Mouse (Mus musculus): ENCODE data around the gene Il1f8. TPM values are rescaled to one million over a fixed set of nuclear protein-coding genes. Genes with fewer than 3 reads are reported as not detected.
A peak's percentile ranks its signal among the peaks of the same experiment; 100 is the strongest.
"Not testable (repeated sequence)": the region's sequence is repeated elsewhere in the genome, so short reads cannot be mapped to it uniquely, and the experiment has no call there.

The Il1f8 gene
- polyA plus RNA-seq (2015; fragmentation: Nextera tagmentation; extraction: Ambion mirVana): not detected in 2 replicates

DNA sequence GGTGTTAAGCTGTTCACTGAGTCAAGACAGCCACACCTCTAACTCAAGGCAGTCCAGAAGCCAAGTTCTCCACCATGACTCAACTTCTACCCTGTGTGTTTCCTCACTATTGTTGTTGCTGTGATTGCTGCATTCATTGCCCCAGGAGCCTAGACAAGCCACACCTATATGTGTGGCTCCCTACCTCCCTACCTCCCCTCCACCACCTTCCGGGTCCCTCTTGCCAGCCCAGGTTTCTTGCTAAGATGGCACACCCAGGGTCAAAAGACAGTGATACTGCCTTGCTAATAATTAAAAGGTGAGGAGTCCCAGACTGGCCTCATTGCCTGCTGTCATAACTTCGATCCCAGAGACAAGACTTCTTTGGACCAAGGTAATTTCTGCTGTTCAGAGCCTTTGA is at the start of gene Il1f8:
Gene Il1f8, plus strand, starts transcription at position 301 of the 400 bp plus-strand sequence.
- H3K9ac ChIP-seq (ENCODE audit: low read depth, low read length): no peak within 1 kb of the TSS
- WGBS: 91% methylated on average over 2 of the region's 2 CpGs

DNA sequence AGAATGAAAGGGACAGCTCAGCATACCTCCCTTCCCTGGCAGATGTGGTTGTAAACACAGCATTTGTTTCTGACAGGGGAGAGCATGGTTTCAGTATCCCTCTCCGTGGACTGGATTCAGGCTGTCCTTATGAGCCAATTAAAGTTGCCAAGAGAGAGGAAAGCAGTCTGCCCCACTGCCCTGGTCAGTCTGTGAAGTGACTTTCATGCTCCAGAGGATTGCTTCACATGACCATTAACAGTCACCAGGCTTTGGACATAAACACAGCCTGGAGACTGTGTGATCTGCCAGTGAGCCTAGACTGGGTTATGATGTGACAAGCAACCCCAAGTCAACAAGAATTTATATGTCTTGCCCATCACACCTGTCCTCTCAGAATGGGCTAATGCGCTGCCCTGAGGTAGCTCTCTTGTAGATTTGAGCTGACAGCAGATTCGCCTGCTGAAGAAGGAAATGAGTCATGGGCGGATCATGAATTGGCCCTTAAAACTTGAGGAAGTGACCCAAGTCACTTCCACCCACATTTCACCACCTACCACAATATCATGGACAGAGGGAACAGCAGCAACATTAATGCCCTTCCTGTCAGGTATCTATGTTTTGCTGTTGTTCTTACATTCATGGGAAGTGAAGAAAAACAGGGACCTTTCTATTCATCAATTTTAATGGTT is 49.2 kb upstream of the Il1f8 start:
- no peaks in the 10 kb centered on the region for H3K9me3 ChIP-seq (ENCODE audit: control insufficient read depth, low read length)
- no peak overlapping the region for H3K27ac ChIP-seq (ENCODE audit: low read depth, low read length)
- ATAC-seq: no peak
- H3K4me3 ChIP-seq (ENCODE audit: low read length): no peak overlapping the region
- no peak overlapping the region for H3K4me2 ChIP-seq (ENCODE audit: low read length)
- no peak overlapping the region for H3K9ac ChIP-seq (ENCODE audit: low read depth, low read length)
- no peaks in the 10 kb centered on the region for H3K27me3 ChIP-seq (replicated peaks; ENCODE audit: control insufficient read depth, insufficient read depth, low read length)
- no peaks in the 10 kb centered on the region for H3K4me1 ChIP-seq (ENCODE audit: control insufficient read depth, insufficient read depth, low read depth, low read length)
- WGBS: 86% methylated on average over 4 of the region's 4 CpGs
- no peaks in the 10 kb centered on the region for H3K36me3 ChIP-seq (ENCODE audit: control insufficient read depth, insufficient read depth, low read length)

More for the DNA sequence above, at the start of gene Il1f8:
- Histone ChIP-seq H3K4me1 (ENCODE audit: control insufficient read depth, insufficient read depth, low read depth, low read length) (no peaks in the 10 kb centered on the region), H3K4me3 (ENCODE audit: low read length) (no peak within 1 kb of the TSS), H3K9me3 (ENCODE audit: control insufficient read depth, low read length) (no peaks in the 10 kb centered on the region), H3K4me2 (ENCODE audit: low read length) (no peak within 1 kb of the TSS), H3K27ac (ENCODE audit: low read depth, low read length) (no peak within 1 kb of the TSS), H3K27me3 (replicated peaks; ENCODE audit: control insufficient read depth, insufficient read depth, low read length) (no peaks in the 10 kb centered on the region), H3K36me3 (ENCODE audit: control insufficient read depth, insufficient read depth, low read length) (no peaks in the 10 kb centered on the region)
- no peak for ATAC-seq

DNA sequence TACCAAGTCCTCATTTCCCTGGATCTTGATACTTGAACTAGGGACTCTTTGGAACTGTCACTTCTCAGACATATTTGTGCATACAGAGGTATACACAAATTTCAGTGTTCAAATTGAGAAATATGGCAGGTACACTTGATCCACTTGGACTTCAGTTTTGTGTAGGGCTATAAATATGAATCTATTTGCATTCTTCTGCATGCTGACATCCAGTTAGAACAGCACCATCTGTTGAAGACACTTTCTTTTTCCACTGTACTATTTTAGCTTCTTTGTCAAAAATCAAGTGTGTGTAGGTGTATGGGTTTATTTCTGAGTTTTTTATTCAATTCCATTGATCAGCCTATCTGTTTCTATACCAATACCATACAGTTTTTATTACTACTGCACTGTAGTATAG is 43.9 kb upstream of the Il1f8 start:
- Histone ChIP-seq H3K36me3 (ENCODE audit: control insufficient read depth, insufficient read depth, low read length) (no peaks in the 10 kb centered on the region), H3K4me2 (ENCODE audit: low read length) (no peak overlapping the region), H3K9me3 (ENCODE audit: control insufficient read depth, low read length) (no peaks in the 10 kb centered on the region), H3K4me3 (ENCODE audit: low read length) (no peak overlapping the region), H3K27ac (ENCODE audit: low read depth, low read length) (no peak overlapping the region), H3K9ac (ENCODE audit: low read depth, low read length) (no peak overlapping the region), H3K4me1 (ENCODE audit: control insufficient read depth, insufficient read depth, low read depth, low read length) (no peaks in the 10 kb centered on the region), H3K27me3 (replicated peaks; ENCODE audit: control insufficient read depth, insufficient read depth, low read length) (no peaks in the 10 kb centered on the region)
- no peak for ATAC-seq

DNA sequence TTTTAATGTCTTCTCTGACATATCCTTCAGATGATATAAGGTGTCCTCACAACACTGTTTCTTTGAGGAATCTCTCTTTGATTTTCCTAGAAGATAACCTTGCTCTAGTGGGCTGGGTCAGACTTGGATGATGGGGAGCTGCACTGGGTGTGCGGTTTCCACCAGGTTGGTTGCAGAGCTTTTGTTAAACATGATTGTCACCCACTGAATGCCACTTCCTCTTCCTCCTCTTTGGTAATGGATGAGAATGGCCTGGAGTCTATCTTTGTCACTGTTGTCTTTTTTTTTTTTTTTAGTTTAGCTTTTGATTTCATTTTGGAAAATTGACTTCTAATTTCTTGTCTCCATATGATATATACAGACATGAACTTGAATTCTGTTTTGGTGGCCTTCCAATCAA is 18.6 kb upstream of the Il1f8 start:
- H3K27me3 ChIP-seq (replicated peaks; ENCODE audit: control insufficient read depth, insufficient read depth, low read length): no peaks in the 10 kb centered on the region
- 94% methylated on average over 1 of the region's 1 CpGs for WGBS
- H3K4me3 ChIP-seq (ENCODE audit: low read length): no peak overlapping the region
- H3K4me1 ChIP-seq (ENCODE audit: control insufficient read depth, insufficient read depth, low read depth, low read length): no peaks in the 10 kb centered on the region
- no peaks in the 10 kb centered on the region for H3K9me3 ChIP-seq (ENCODE audit: control insufficient read depth, low read length)
- no peak overlapping the region for H3K27ac ChIP-seq (ENCODE audit: low read depth, low read length)
- H3K4me2 ChIP-seq (ENCODE audit: low read length): no peak overlapping the region
- no peak overlapping the region for H3K9ac ChIP-seq (ENCODE audit: low read depth, low read length)
- no peak for ATAC-seq
- H3K36me3 ChIP-seq (ENCODE audit: control insufficient read depth, insufficient read depth, low read length): no peaks in the 10 kb centered on the region

DNA sequence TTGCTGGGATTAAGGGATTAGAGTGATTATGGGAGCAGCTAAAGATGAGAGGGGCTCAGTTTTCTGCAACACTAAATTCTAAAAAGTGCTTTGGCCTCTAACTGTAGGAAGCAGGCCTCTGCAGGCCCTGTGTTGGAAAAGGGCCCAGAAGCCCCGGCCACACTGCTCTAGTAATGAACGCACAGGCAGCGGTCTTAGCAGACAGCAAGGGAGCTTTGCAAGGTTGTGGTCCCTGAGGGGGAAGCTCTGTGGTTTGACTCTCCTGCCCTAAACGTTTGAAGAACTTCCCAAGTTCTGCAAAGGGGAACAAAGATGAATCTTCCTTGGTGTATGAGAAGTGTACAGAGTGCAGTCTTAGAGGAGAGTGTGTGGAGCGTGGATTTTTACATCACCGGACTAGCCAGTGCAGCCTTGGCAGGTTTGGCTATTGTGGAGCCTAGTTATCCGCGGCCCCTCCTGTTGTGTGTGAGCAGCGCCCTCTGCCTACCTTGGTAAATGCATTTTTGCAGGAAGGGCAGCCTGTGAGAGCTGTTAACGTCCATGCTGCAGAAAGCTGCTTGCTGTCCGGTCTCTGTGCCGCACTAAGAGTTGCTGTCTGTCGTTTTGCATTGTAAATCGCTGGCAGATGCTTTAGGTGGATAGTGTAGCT is 28.8 kb downstream of the Il1f8 start:
- H3K9me3 ChIP-seq (ENCODE audit: control insufficient read depth, low read length); H3K27ac ChIP-seq (ENCODE audit: low read depth, low read length); H3K27me3 ChIP-seq (replicated peaks; ENCODE audit: control insufficient read depth, insufficient read depth, low read length); H3K36me3 ChIP-seq (ENCODE audit: control insufficient read depth, insufficient read depth, low read length); H3K4me1 ChIP-seq (ENCODE audit: control insufficient read depth, insufficient read depth, low read depth, low read length): not testable (repeated sequence)
- peak; percentile 96 for ATAC-seq
- 0 out of 2 replicates have a peak overlapping the region, but pooled peaks have one; percentile 31 for H3K9ac ChIP-seq (ENCODE audit: low read depth, low read length)
- 10% methylated on average over 14 of the region's 14 CpGs for WGBS
- H3K4me3 ChIP-seq (ENCODE audit: low read length): peak overlapping the region; percentile 3; the same call in 1 of the 2 replicates
- H3K4me2 ChIP-seq (ENCODE audit: low read length): peak overlapping the region; percentile 49

DNA sequence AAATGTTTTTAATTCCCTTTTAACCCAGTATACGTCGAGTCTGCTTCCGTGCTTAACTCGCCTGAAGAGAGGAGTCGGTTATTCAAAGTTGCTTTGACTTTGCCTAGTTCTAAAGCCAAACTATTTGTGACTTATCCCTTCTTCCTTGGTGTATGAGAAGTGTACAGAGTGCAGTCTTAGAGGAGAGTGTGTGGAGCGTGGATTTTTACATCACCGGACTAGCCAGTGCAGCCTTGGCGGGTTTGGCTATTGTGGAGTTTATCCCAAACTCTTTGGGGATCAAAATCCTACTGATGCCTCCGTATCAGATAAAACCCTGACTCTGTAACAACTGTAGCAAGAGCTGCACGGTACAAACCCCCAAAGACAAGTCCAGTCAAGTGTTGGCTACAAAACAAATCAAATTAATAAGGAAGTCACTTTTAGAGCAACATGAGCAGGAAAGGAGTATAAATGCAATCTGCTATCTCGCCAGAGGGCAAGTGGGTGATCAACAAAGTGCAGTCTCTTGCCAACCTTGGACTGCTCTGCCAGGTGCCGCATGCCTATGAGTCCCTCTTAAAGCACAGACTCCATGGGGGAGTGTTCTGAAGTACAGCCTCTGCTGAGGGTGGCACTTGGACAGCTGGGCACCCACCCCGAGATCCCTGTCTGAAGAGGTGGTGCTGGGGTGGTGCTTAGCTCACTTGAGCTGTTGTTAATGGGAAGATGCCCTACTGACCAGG is 29.6 kb downstream of the Il1f8 start:
- not testable (repeated sequence) for H3K27me3 ChIP-seq (replicated peaks; ENCODE audit: control insufficient read depth, insufficient read depth, low read length); H3K36me3 ChIP-seq (ENCODE audit: control insufficient read depth, insufficient read depth, low read length); H3K4me1 ChIP-seq (ENCODE audit: control insufficient read depth, insufficient read depth, low read depth, low read length); H3K27ac ChIP-seq (ENCODE audit: low read depth, low read length); H3K9me3 ChIP-seq (ENCODE audit: control insufficient read depth, low read length); H3K4me3 ChIP-seq (ENCODE audit: low read length); H3K9ac ChIP-seq (ENCODE audit: low read depth, low read length)
- 73% methylated on average over 13 of the region's 13 CpGs for WGBS
- ATAC-seq: peak; percentile 45; the same call in 1 of the 2 replicates
- peak overlapping the region; percentile 49 for H3K4me2 ChIP-seq (ENCODE audit: low read length)

DNA sequence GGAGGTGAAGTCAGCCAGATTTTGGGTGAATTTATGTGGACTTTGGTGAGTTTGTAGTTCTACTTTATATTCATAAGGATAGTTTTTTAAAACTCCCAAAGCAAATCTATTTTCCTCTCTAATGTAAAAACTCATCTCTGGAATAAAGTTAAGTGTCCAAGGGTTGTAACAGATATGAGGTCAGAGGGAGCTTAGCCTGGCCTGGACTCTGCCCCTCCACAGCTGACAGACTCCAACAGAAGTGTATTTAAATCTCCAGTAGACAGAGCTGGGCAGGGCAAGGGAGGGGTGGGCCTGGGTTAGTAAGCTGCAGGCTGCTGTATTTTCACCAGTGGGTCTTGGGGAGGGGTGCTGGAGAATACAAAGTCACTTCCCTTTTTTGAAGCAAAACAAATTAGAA is 31.1 kb downstream of the Il1f8 start:
- not testable (repeated sequence) for H3K4me2 ChIP-seq (ENCODE audit: low read length); H3K9ac ChIP-seq (ENCODE audit: low read depth, low read length); H3K4me1 ChIP-seq (ENCODE audit: control insufficient read depth, insufficient read depth, low read depth, low read length); H3K27ac ChIP-seq (ENCODE audit: low read depth, low read length); ATAC-seq; H3K27me3 ChIP-seq (replicated peaks; ENCODE audit: control insufficient read depth, insufficient read depth, low read length); H3K36me3 ChIP-seq (ENCODE audit: control insufficient read depth, insufficient read depth, low read length); H3K9me3 ChIP-seq (ENCODE audit: control insufficient read depth, low read length); H3K4me3 ChIP-seq (ENCODE audit: low read length)

DNA sequence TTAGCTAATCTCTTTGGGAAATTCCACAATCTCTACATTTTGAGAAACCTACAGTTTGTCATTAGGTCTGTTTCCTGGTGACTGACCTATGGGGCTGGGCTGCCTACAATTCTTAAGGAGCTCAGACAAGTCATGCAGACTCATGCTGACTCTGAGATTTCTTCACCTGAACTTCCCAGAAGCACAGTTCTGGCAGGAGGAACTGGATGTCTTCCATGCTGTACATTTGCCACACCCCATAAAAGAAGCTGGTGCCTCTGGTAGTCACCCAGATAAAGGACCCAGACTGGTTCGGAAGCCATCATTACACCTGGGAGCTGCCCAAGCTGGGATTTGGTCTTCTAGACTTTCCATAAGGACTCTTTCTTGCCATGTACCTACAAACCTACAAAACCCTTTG is 33.2 kb downstream of the Il1f8 start, which contains the start of gene Il1f9:
Gene Il1f9, plus strand, starts transcription at position 301 of the 400 bp plus-strand sequence.
- WGBS: 86% methylated on average over 1 of the region's 1 CpGs
- H3K4me2 ChIP-seq (ENCODE audit: low read length): no peak within 1 kb of the TSS

DNA sequence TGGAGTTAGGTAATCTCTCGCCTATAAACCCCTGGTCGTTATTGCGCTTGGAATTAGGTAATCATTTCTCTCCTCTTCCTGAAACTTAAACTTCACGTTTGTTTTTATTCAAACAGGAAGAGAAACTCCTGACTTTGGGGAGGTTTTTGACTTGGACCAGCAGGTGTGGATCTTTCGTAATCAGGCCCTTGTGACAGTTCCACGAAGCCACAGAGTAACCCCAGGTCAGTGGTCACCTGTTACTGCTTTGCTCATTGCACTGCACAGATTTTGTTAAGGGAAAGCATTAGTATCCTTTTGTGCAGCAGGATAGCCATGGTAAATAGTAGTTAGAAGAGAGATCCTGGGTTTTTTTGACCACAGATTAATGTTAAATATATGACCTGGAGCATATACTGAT is 34.6 kb downstream of the Il1f8 start:
- no peak overlapping the region for H3K4me2 ChIP-seq (ENCODE audit: low read length)
- no peak for ATAC-seq
- WGBS: 85% methylated on average over 6 of the region's 6 CpGs
- no peaks in the 10 kb centered on the region for H3K9me3 ChIP-seq (ENCODE audit: control insufficient read depth, low read length)
- no peaks in the 10 kb centered on the region for H3K4me1 ChIP-seq (ENCODE audit: control insufficient read depth, insufficient read depth, low read depth, low read length)
- H3K27ac ChIP-seq (ENCODE audit: low read depth, low read length): no peak overlapping the region
- no peak overlapping the region for H3K9ac ChIP-seq (ENCODE audit: low read depth, low read length)
- H3K36me3 ChIP-seq (ENCODE audit: control insufficient read depth, insufficient read depth, low read length): no peaks in the 10 kb centered on the region
- no peak overlapping the region for H3K4me3 ChIP-seq (ENCODE audit: low read length)
- no peaks in the 10 kb centered on the region for H3K27me3 ChIP-seq (replicated peaks; ENCODE audit: control insufficient read depth, insufficient read depth, low read length)

More for the DNA sequence above, 33.2 kb downstream of the Il1f8 start, which contains the start of gene Il1f9:
- Histone ChIP-seq H3K9ac (ENCODE audit: low read depth, low read length) (no peak within 1 kb of the TSS), H3K4me1 (ENCODE audit: control insufficient read depth, insufficient read depth, low read depth, low read length) (0 out of 2 replicates have a peak, but pooled peaks cover 2% of the 10 kb centered on the region), H3K27me3 (replicated peaks; ENCODE audit: control insufficient read depth, insufficient read depth, low read length) (no peaks in the 10 kb centered on the region), H3K4me3 (ENCODE audit: low read length) (no peak within 1 kb of the TSS), H3K9me3 (ENCODE audit: control insufficient read depth, low read length) (no peaks in the 10 kb centered on the region), H3K36me3 (ENCODE audit: control insufficient read depth, insufficient read depth, low read length) (no peaks in the 10 kb centered on the region), H3K27ac (ENCODE audit: low read depth, low read length) (no peak within 1 kb of the TSS)
- no peak for ATAC-seq
